Mouse (Mus musculus) embryonic facial prominence, embryonic 14.5 days (tissue): ENCODE results near the gene Bysl. TPM values are rescaled to one million over a fixed set of nuclear protein-coding genes. Genes with fewer than 3 reads are reported as not detected.
"Not testable (repeated sequence)": the region's sequence is repeated elsewhere in the genome, so short reads cannot be mapped to it uniquely, and the experiment has no call there.

Source experiments
- ATAC-seq: fragments of 200-750 bp; cut with Nextera tagmentation; 2 replicates; pipeline ENCODE4 v1.8.0; 2017; ENCODE audit warnings: low read depth, moderate number of reproducible peaks, moderate TSS enrichment
- DNase-seq: peaks from one replicate; pipeline ENCODE4 v3.0.0-alpha.2; 2015; ENCODE audit warnings: low spot score
- H3K27ac ChIP-seq: fragments of 300-500 bp; sonication (generic); replicated peaks from 2 replicates; pipeline ENCODE4 v1.5.1; 2014; ENCODE audit warnings: low read depth, mild to moderate bottlenecking, low read length, moderate library complexity
- H3K27me3 ChIP-seq: fragments of 300-500 bp; sonication (generic); replicated peaks from 2 replicates; pipeline ENCODE4 v1.6.1; 2014; ENCODE audit warnings: low read length; ENCODE audit not compliant: control insufficient read depth, insufficient read depth
- H3K36me3 ChIP-seq: fragments of 300-500 bp; sonication (generic); 2 replicates; pipeline ENCODE4 v1.6.1; 2014; ENCODE audit warnings: low read length, mixed read lengths; ENCODE audit not compliant: control insufficient read depth, insufficient read depth
- H3K4me1 ChIP-seq: fragments of 300-500 bp; sonication (generic); 2 replicates; pipeline ENCODE4 v1.6.1; 2014; ENCODE audit warnings: antibody characterized with exemption, low read length; ENCODE audit not compliant: control insufficient read depth, insufficient read depth
- H3K4me2 ChIP-seq: fragments of 300-500 bp; sonication (generic); 2 replicates; pipeline ENCODE4 v1.6.1; 2014; ENCODE audit warnings: low read depth, mild to moderate bottlenecking, low read length, moderate library complexity, mixed read lengths
- H3K4me3 ChIP-seq: fragments of 300-500 bp; sonication (generic); 2 replicates; pipeline ENCODE4 v1.5.1; 2014; ENCODE audit warnings: low read depth, mild to moderate bottlenecking, low read length
- H3K9ac ChIP-seq: fragments of 300-500 bp; sonication (generic); 2 replicates; pipeline ENCODE4 v1.6.1; 2014; ENCODE audit warnings: low read depth, mild to moderate bottlenecking, low read length, moderate library complexity, mixed read lengths
- H3K9me3 ChIP-seq: fragments of 300-500 bp; sonication (generic); 2 replicates; pipeline ENCODE4 v1.6.1; 2016; ENCODE audit warnings: low read length; ENCODE audit not compliant: control insufficient read depth
- WGBS: fragments of 180-500 bp; shearing (Covaris S2); extraction: QIAGEN DNeasy Blood & Tissue Kit; methylation state at CpG from one replicate; pipeline ENCODE4 v1.1.7; 2014; 5-methylcytosine and 5-hydroxymethylcytosine counted together
- polyA plus RNA-seq: library from polyadenylated mRNA; unstranded; fragments of >200 nt; fragmentation: Nextera tagmentation; extraction: Ambion mirVana; gene quantifications from 2 replicates; pipeline ENCODE4 v1.2.1, GENCODE M21; 2014

Gene Bysl
- polyA plus RNA-seq, result 21.3 and 22.4 TPM in 2 replicates

- Histone ChIP-seq H3K36me3 (peaks cover 51% of the 10 kb centered on the region), H3K9me3 (no peaks in the 10 kb centered on the region), H3K4me2 (peak within 1 kb of the TSS; percentile 95), H3K27me3 (no peaks in the 10 kb centered on the region), H3K4me3 (peak within 1 kb of the TSS; percentile 93), H3K9ac (peak within 1 kb of the TSS; percentile 87), H3K4me1 (peaks cover 20% of the 10 kb centered on the region), H3K27ac (peak within 1 kb of the TSS; percentile 65)
- ATAC-seq, result peak; percentile 96
- under 1% methylated on average over 59 of the region's 59 CpGs for WGBS
- peak; percentile 98 for DNase-seq
Observed at GRCm38 (mm10) chr17:47610849-47611660, at the start of gene Bysl, which contains the start of the genes Med20 and Gm20517. Gene Bysl (minus strand): TSS chr17:47611492. Gene Med20 (plus strand): TSS chr17:47611582. Gene Gm20517 (plus strand): TSS chr17:47611589.

GRCm38 (mm10) chr17:47658741-47659243 lies 47.5 kb upstream of the Bysl start:
- Histone ChIP-seq H3K4me3 (no peak overlapping the region), H3K36me3 (no peaks in the 10 kb centered on the region), H3K27ac (no peak overlapping the region), H3K9me3 (no peaks in the 10 kb centered on the region), H3K9ac (no peak overlapping the region), H3K4me1 (no peaks in the 10 kb centered on the region), H3K4me2 (no peak overlapping the region), H3K27me3 (no peaks in the 10 kb centered on the region)
- DNase-seq (no peak), ATAC-seq (no peak)
- 81% methylated on average over 3 of the region's 3 CpGs for WGBS

- H3K27ac ChIP-seq, result no peak overlapping the region
- H3K4me3 ChIP-seq, result no peak overlapping the region
- H3K4me1 ChIP-seq, result no peaks in the 10 kb centered on the region
- no peak for ATAC-seq
- no peaks in the 10 kb centered on the region for H3K36me3 ChIP-seq
- WGBS, result 79% methylated on average over 4 of the region's 4 CpGs
- H3K9ac ChIP-seq, result no peak overlapping the region
- H3K27me3 ChIP-seq, result no peaks in the 10 kb centered on the region
- DNase-seq, result no peak
- no peak overlapping the region for H3K4me2 ChIP-seq
- H3K9me3 ChIP-seq, result no peaks in the 10 kb centered on the region
Observed at GRCm38 (mm10) chr17:47657901-47658300, 46.6 kb upstream of the Bysl start.

DNA sequence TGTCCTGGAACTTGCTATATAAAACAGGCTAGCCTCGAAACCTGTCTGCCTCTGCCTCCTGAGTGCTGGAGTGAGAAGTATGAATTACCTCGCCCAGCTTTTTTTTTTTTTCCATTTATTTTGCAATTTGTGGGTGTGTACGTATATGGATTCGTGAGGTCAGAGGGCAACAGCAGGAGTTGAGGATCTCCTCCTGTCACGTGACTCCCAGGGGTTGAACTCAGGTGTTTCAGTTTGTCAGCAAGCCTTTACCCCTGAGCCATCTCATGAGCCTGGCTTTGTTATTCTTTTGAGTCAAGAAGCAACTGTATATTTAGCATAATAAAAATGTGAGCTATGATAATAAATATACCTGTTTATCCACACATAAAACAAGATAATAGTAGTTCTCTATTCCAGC lies 44.4 kb upstream of the Bysl start:
- no peaks in the 10 kb centered on the region for H3K36me3 ChIP-seq

DNA sequence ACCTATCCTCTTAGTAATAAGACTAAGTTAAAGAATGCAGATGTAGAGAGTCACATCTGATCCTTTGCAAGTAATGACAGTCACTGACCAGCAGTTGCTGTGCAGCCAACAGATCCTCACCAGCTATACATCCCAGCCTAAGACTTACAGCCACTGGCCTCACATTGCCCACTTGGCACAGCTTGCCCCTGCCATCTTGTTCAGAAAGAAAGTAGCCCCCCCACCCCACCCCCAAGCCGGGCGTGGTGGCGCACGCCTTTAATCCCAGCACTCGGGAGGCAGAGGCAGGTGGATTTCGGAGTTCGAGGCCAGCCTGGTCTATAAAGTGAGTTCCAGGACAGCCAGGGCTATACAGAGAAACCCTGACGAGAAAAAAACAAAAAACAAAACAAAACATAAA lies 43.1 kb upstream of the Bysl start:
- not testable (repeated sequence) for H3K36me3 ChIP-seq, H3K4me2 ChIP-seq, DNase-seq, H3K9ac ChIP-seq, H3K9me3 ChIP-seq, H3K4me1 ChIP-seq, H3K27ac ChIP-seq, H3K27me3 ChIP-seq, ATAC-seq, H3K4me3 ChIP-seq
- WGBS, result 90% methylated on average over 8 of the region's 8 CpGs

More for the DNA sequence above, 44.4 kb upstream of the Bysl start:
- no peaks in the 10 kb centered on the region for H3K4me1 ChIP-seq
- H3K4me3 ChIP-seq, result no peak overlapping the region
- no peak overlapping the region for H3K4me2 ChIP-seq
- H3K9ac ChIP-seq, result no peak overlapping the region
- ATAC-seq (no peak), DNase-seq (no peak)
- WGBS, result 74% methylated on average over 5 of the region's 5 CpGs
- no peaks in the 10 kb centered on the region for H3K9me3 ChIP-seq
- H3K27ac ChIP-seq, result no peak overlapping the region
- H3K27me3 ChIP-seq, result no peaks in the 10 kb centered on the region

DNA sequence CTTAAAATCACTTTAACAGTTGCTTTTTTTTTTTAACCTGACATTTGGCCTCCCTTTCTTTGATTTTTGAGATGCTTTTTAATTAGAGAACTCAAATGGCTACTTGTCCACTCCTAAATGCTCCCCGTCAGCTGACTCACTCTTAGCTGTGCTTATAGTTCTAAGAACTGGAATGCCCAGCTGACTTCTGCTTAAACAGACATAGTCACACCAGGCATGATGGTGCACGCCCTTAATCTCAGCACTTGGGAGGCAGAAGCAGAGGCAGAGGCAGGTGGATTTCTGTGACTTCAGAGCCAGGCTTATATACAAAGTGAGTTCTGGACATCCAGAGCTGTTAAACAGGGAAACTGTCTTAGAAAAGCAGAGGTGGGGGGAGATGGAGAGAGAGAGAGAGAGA lies 40.7 kb upstream of the Bysl start:
- DNase-seq, result no peak
- Histone ChIP-seq H3K4me1 (no peaks in the 10 kb centered on the region), H3K36me3 (no peaks in the 10 kb centered on the region), H3K9ac (no peak overlapping the region), H3K9me3 (no peaks in the 10 kb centered on the region), H3K4me3 (no peak overlapping the region), H3K27me3 (no peaks in the 10 kb centered on the region), H3K4me2 (no peak overlapping the region), H3K27ac (no peak overlapping the region)
- ATAC-seq, result no peak
- 82% methylated on average over 2 of the region's 2 CpGs for WGBS

- H3K27ac ChIP-seq, result no peak overlapping the region
- no peaks in the 10 kb centered on the region for H3K27me3 ChIP-seq
- H3K9me3 ChIP-seq, result no peaks in the 10 kb centered on the region
- no peaks in the 10 kb centered on the region for H3K4me1 ChIP-seq
- H3K36me3 ChIP-seq, result no peaks in the 10 kb centered on the region
- no peak overlapping the region for H3K4me2 ChIP-seq
- H3K9ac ChIP-seq, result no peak overlapping the region
- no peak for DNase-seq
- ATAC-seq, result no peak
- WGBS, result 72% methylated on average over 4 of the region's 4 CpGs
- H3K4me3 ChIP-seq, result no peak overlapping the region
Observed at GRCm38 (mm10) chr17:47648966-47649365, 37.7 kb upstream of the Bysl start.

- no peaks in the 10 kb centered on the region for H3K36me3 ChIP-seq
- H3K9ac ChIP-seq, result no peak overlapping the region
- no peak overlapping the region for H3K4me2 ChIP-seq
- H3K9me3 ChIP-seq, result no peaks in the 10 kb centered on the region
- H3K4me3 ChIP-seq, result no peak overlapping the region
- no peaks in the 10 kb centered on the region for H3K4me1 ChIP-seq
- H3K27ac ChIP-seq, result no peak overlapping the region
- no peaks in the 10 kb centered on the region for H3K27me3 ChIP-seq
- DNase-seq (peak; percentile 41), ATAC-seq (no peak)
- WGBS, result 100% methylated on average over 1 of the region's 1 CpGs
Observed at GRCm38 (mm10) chr17:47646683-47647082, 35.4 kb upstream of the Bysl start.

GRCm38 (mm10) chr17:47642992-47643391 lies 31.7 kb upstream of the Bysl start:
- Histone ChIP-seq H3K4me3 (no peak overlapping the region), H3K27ac (no peak overlapping the region), H3K27me3 (no peaks in the 10 kb centered on the region), H3K4me1 (no peaks in the 10 kb centered on the region), H3K4me2 (no peak overlapping the region), H3K36me3 (no peaks in the 10 kb centered on the region), H3K9me3 (no peaks in the 10 kb centered on the region), H3K9ac (no peak overlapping the region)
- ATAC-seq (no peak), DNase-seq (no peak)
- 75% methylated on average over 2 of the region's 2 CpGs for WGBS
